Mouse (Mus musculus): ENCODE data around the gene Mtmr10. TPM values are rescaled to one million over a fixed set of nuclear protein-coding genes. Genes with fewer than 3 reads are reported as not detected.

Mtmr10 gene
- polyA plus RNA-seq, 1 experiment from 2014 or later, result 5.8 TPM

DNA sequence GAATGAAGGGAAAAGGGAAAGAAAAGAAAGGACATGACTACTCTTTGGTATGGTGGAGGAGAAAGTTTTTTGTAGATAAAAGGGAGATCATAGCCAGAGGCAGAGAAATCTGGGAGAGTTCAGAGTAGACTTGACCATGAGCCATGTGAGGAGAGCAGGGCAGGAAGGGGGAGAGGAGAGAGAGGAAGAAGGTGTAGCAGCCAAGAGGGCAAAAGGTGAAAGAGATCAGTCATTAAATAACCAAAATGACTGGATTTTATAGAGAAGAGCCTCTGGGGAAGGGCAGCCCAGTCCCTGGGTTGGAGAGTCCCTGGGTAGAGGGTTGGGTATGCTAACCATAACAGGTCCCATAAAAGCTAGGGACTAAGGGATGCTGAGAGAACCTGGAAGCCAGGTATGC is 887 bp upstream of the Mtmr10 start:
- no peak overlapping the region for H3K27ac ChIP-seq (ENCODE audit: low read length)
- H3K9ac ChIP-seq (ENCODE audit: low read depth, low read length), result no peak overlapping the region
- no peak for ATAC-seq
- H3K4me3 ChIP-seq (ENCODE audit: low read length), result no peak overlapping the region; the same call in 1 of the 2 replicates
- H3K4me2 ChIP-seq (ENCODE audit: low read depth, low read length), result peak overlapping the region; percentile 69
- no peaks in the 10 kb centered on the region for H3K36me3 ChIP-seq (ENCODE audit: control insufficient read depth, insufficient read depth, low read length)
- no peaks in the 10 kb centered on the region for H3K9me3 ChIP-seq (ENCODE audit: control insufficient read depth, low read length)
- no peaks in the 10 kb centered on the region for H3K4me1 ChIP-seq (ENCODE audit: control insufficient read depth, insufficient read depth, low read length)
- H3K27me3 ChIP-seq (replicated peaks; ENCODE audit: control insufficient read depth, insufficient read depth, low read length), result no peaks in the 10 kb centered on the region

DNA sequence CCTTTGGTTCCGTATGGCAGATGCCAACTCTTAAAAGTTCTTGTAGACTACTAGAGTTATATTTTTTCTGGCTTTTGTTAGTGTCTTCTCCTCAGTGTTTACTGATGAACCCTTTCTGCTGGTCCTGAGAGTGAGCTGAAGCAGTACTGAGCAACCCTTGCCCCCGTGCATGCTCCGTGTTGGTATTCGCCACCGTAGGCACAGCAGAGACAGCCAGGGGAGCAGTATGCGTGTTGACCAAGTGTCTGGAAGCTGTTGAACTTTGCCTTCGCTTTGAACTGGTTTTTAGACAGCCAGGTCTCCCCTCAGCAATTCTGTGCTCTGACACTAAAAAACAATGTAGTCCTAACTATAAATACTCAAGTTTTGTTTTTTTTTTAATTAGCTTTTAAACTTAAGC is 2.0 kb downstream of the Mtmr10 start:
- no peak overlapping the region for H3K4me3 ChIP-seq (ENCODE audit: low read length)
- H3K9ac ChIP-seq (ENCODE audit: low read depth, low read length), result no peak overlapping the region
- H3K27ac ChIP-seq (ENCODE audit: low read length), result no peak overlapping the region
- 87% methylated on average over 7 of the region's 7 CpGs for WGBS
- no peaks in the 10 kb centered on the region for H3K9me3 ChIP-seq (ENCODE audit: control insufficient read depth, low read length)
- H3K27me3 ChIP-seq (replicated peaks; ENCODE audit: control insufficient read depth, insufficient read depth, low read length), result no peaks in the 10 kb centered on the region
- no peak overlapping the region for H3K4me2 ChIP-seq (ENCODE audit: low read depth, low read length)
- ATAC-seq, result no peak
- H3K36me3 ChIP-seq (ENCODE audit: control insufficient read depth, insufficient read depth, low read length), result no peaks in the 10 kb centered on the region; the same call in 1 of the 2 replicates
- no peaks in the 10 kb centered on the region for H3K4me1 ChIP-seq (ENCODE audit: control insufficient read depth, insufficient read depth, low read length)

DNA sequence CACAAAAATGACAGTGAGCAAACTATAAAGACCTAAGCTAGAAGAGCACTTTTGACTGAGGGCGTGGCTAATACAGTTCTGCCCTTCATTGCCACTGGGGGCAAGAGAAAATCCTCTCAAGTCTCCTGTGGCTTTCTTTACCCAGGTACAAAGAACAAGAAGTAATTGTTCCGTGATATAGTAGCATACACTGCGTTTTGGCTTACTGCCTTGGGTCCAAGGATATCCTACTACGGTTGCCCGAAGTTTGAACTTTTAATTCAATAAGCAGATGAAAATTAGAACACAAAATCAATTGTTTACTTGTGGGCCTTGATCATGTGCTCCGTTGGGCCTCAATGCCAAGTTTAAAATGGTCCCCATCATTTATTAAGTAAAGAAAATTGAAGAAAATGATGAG is 3.0 kb downstream of the Mtmr10 start:
- Histone ChIP-seq H3K9ac (ENCODE audit: low read depth, low read length) (no peak overlapping the region), H3K36me3 (ENCODE audit: control insufficient read depth, insufficient read depth, low read length) (no peaks in the 10 kb centered on the region; the same call in 1 of the 2 replicates), H3K9me3 (ENCODE audit: control insufficient read depth, low read length) (no peaks in the 10 kb centered on the region), H3K4me1 (ENCODE audit: control insufficient read depth, insufficient read depth, low read length) (no peaks in the 10 kb centered on the region), H3K4me3 (ENCODE audit: low read length) (no peak overlapping the region), H3K27me3 (replicated peaks; ENCODE audit: control insufficient read depth, insufficient read depth, low read length) (no peaks in the 10 kb centered on the region), H3K27ac (ENCODE audit: low read length) (no peak overlapping the region), H3K4me2 (ENCODE audit: low read depth, low read length) (no peak overlapping the region)
- WGBS, result 86% methylated on average over 6 of the region's 6 CpGs
- ATAC-seq, result no peak

DNA sequence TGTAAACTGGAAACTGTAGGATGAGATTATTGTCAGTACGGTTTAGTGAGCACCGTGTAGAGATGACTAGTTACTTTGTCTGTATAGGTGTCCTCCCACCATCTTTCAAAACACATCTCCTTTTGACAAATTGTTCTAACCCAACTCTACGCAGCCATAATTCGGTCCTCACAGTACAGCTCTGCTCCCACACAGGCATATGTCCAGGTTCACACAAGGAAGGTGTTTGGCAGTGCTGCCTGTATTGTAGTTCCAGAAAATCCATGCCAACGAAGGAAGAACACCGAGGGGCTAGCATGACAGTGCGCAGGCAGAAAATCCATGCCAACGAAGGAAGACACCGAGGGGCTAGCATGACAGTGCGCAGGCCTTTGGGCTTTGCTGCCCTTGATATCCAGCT is 4.3 kb downstream of the Mtmr10 start:
- Histone ChIP-seq H3K4me3 (ENCODE audit: low read length) (no peak overlapping the region), H3K27ac (ENCODE audit: low read length) (no peak overlapping the region), H3K9ac (ENCODE audit: low read depth, low read length) (no peak overlapping the region), H3K27me3 (replicated peaks; ENCODE audit: control insufficient read depth, insufficient read depth, low read length) (no peaks in the 10 kb centered on the region), H3K36me3 (ENCODE audit: control insufficient read depth, insufficient read depth, low read length) (no peaks in the 10 kb centered on the region; the same call in 1 of the 2 replicates), H3K4me1 (ENCODE audit: control insufficient read depth, insufficient read depth, low read length) (no peaks in the 10 kb centered on the region), H3K4me2 (ENCODE audit: low read depth, low read length) (no peak overlapping the region), H3K9me3 (ENCODE audit: control insufficient read depth, low read length) (no peaks in the 10 kb centered on the region)
- no peak for ATAC-seq
- 91% methylated on average over 10 of the region's 10 CpGs for WGBS

DNA sequence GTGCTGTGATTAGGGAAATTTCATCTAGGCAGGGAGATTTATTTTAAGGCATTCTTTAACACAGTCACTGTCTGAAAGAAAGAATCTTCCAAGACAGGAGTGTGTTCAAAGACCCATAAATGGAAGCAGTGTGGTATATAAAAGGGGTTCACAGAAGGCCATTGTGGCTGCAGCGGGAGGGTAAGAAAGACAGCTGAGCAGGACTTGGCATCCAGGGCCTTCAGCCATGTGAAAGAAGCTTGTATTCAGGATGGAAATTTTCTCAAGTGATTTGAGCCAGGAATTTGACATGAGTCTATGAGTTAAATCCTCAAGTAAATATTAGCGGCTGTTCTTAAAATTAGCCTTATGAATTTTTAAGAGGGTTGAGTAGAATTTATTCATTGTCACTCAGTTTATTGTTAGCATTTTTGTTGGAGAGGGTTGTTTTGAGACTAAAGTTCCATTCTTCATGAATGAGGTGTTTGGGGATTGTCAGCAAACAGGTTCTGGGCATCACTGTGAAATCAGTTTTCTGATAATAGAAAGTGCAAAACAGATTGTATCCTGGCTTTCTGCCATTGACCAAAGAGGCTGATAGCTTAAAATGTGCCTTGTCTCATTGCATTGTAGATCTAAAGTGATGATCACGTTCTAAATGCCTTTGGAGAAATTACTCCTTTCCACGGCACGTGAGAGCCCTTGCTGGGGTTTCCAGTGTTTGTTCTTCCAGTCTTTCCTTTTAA is 9.0 kb downstream of the Mtmr10 start:
- no peak overlapping the region for H3K4me2 ChIP-seq (ENCODE audit: low read depth, low read length)
- H3K4me3 ChIP-seq (ENCODE audit: low read length), result no peak overlapping the region
- H3K27ac ChIP-seq (ENCODE audit: low read length), result no peak overlapping the region
- WGBS, result 51% methylated on average over 5 of the region's 5 CpGs
- H3K9ac ChIP-seq (ENCODE audit: low read depth, low read length), result no peak overlapping the region
- ATAC-seq, result no peak
- H3K36me3 ChIP-seq (ENCODE audit: control insufficient read depth, insufficient read depth, low read length), result no peaks in the 10 kb centered on the region; the same call in 1 of the 2 replicates
- no peaks in the 10 kb centered on the region for H3K9me3 ChIP-seq (ENCODE audit: control insufficient read depth, low read length)
- H3K4me1 ChIP-seq (ENCODE audit: control insufficient read depth, insufficient read depth, low read length), result no peaks in the 10 kb centered on the region
- no peaks in the 10 kb centered on the region for H3K27me3 ChIP-seq (replicated peaks; ENCODE audit: control insufficient read depth, insufficient read depth, low read length)

DNA sequence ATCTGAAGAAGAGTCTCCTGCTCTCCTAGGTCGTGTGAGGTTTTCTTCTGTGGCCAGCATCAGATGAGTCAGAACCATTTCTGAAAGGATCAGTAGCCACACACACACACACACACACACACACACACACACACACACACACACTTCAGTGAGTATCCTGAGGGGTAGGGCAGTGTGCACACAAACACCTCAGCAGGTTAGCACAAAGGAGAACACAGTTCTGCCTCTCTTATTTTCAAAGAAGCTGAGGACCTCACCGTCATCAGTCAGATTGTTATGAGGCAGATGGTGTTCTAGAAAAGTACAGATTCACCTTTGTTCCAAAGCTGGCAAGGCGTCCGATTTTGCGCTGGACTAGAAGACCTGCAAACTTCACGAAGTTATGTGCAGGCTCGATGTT is 22.8 kb downstream of the Mtmr10 start:
- peaks cover 5% of the 10 kb centered on the region; the same call in 1 of the 2 replicates for H3K36me3 ChIP-seq (ENCODE audit: control insufficient read depth, insufficient read depth, low read length)
- H3K9me3 ChIP-seq (ENCODE audit: control insufficient read depth, low read length), result no peaks in the 10 kb centered on the region
- H3K9ac ChIP-seq (ENCODE audit: low read depth, low read length), result no peak overlapping the region
- H3K4me2 ChIP-seq (ENCODE audit: low read depth, low read length), result no peak overlapping the region
- no peak for ATAC-seq
- no peaks in the 10 kb centered on the region for H3K4me1 ChIP-seq (ENCODE audit: control insufficient read depth, insufficient read depth, low read length)
- 79% methylated on average over 7 of the region's 7 CpGs for WGBS
- H3K27ac ChIP-seq (ENCODE audit: low read length), result no peak overlapping the region
- H3K27me3 ChIP-seq (replicated peaks; ENCODE audit: control insufficient read depth, insufficient read depth, low read length), result no peaks in the 10 kb centered on the region
- no peak overlapping the region for H3K4me3 ChIP-seq (ENCODE audit: low read length)

DNA sequence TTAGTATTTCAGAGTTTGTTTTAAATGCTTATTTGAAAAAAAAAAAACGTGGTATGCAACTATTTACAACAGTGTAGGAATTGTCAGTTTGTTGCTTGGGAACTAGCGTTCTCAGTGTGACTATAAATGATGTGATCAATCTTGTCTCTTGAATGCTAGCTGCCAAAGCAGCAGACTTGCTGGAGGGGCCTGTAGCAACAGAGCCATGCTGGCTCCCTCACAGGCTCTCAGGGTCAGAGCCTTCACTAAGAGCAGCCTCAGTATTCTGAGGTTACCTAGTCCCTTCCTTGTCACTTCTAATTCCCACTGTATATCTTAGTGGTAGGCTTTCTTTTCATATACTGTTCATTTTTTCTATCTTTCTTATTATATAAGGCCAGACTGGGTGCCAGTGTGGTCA is 23.3 kb downstream of the Mtmr10 start:
- H3K27me3 ChIP-seq (replicated peaks; ENCODE audit: control insufficient read depth, insufficient read depth, low read length), result no peaks in the 10 kb centered on the region
- no peaks in the 10 kb centered on the region for H3K4me1 ChIP-seq (ENCODE audit: control insufficient read depth, insufficient read depth, low read length)
- no peak overlapping the region for H3K9ac ChIP-seq (ENCODE audit: low read depth, low read length)
- H3K4me3 ChIP-seq (ENCODE audit: low read length), result no peak overlapping the region
- no peak overlapping the region for H3K4me2 ChIP-seq (ENCODE audit: low read depth, low read length)
- no peak overlapping the region for H3K27ac ChIP-seq (ENCODE audit: low read length)
- WGBS, result 55% methylated on average over 2 of the region's 2 CpGs
- H3K36me3 ChIP-seq (ENCODE audit: control insufficient read depth, insufficient read depth, low read length), result peaks cover 5% of the 10 kb centered on the region; the same call in 1 of the 2 replicates
- H3K9me3 ChIP-seq (ENCODE audit: control insufficient read depth, low read length), result no peaks in the 10 kb centered on the region
- ATAC-seq, result no peak

DNA sequence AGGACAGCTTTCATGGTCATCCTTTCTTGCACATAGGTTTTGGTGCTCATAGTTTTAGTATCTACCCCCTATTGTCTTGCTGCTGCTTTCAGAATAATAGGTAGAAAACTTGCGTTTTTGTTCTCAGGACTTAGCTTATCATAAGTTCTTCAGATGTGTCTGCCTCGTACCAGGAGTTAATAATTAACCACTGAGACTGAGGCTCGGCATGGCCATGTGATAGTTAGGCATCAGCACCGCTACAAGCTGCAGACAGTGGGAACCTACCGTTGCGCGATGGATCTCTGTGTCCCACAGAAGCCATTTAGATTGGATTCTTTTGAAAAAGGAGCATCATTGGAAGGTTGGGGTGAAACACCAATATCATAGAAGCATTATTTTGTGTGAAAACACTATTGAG is 25.4 kb downstream of the Mtmr10 start:
- H3K27me3 ChIP-seq (replicated peaks; ENCODE audit: control insufficient read depth, insufficient read depth, low read length), result no peaks in the 10 kb centered on the region
- H3K36me3 ChIP-seq (ENCODE audit: control insufficient read depth, insufficient read depth, low read length), result peaks cover 5% of the 10 kb centered on the region; the same call in 1 of the 2 replicates
- no peak overlapping the region for H3K4me3 ChIP-seq (ENCODE audit: low read length)
- H3K27ac ChIP-seq (ENCODE audit: low read length), result no peak overlapping the region
- no peak overlapping the region for H3K9ac ChIP-seq (ENCODE audit: low read depth, low read length)
- no peaks in the 10 kb centered on the region for H3K9me3 ChIP-seq (ENCODE audit: control insufficient read depth, low read length)
- peak; percentile 93 for ATAC-seq
- WGBS, result 63% methylated on average over 7 of the region's 7 CpGs
- H3K4me2 ChIP-seq (ENCODE audit: low read depth, low read length), result no peak overlapping the region
- H3K4me1 ChIP-seq (ENCODE audit: control insufficient read depth, insufficient read depth, low read length), result no peaks in the 10 kb centered on the region

DNA sequence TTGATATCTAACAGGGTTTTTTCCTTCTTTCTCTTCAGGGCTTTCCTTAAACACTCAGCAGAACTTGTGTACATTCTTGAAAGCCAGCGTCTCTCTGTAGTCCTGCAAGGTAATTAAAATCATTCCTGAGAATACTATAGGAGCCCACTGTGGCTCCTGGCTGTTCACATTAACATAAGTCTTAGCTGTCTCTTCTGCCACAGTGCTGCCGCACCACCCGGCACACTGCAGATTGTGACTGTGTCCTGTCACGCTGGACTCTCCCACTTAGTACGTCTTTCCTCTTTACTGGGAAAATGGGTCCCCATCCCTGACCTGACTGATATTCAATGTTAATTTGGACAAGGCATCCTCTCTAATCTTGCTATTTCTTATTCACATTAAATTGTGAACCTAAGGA is 33.7 kb downstream of the Mtmr10 start:
- Histone ChIP-seq H3K9ac (ENCODE audit: low read depth, low read length) (no peak overlapping the region), H3K27ac (ENCODE audit: low read length) (no peak overlapping the region), H3K4me2 (ENCODE audit: low read depth, low read length) (no peak overlapping the region), H3K27me3 (replicated peaks; ENCODE audit: control insufficient read depth, insufficient read depth, low read length) (no peaks in the 10 kb centered on the region), H3K4me1 (ENCODE audit: control insufficient read depth, insufficient read depth, low read length) (no peaks in the 10 kb centered on the region), H3K4me3 (ENCODE audit: low read length) (no peak overlapping the region), H3K36me3 (ENCODE audit: control insufficient read depth, insufficient read depth, low read length) (no peaks in the 10 kb centered on the region), H3K9me3 (ENCODE audit: control insufficient read depth, low read length) (no peaks in the 10 kb centered on the region)
- WGBS, result 85% methylated on average over 5 of the region's 5 CpGs
- no peak for ATAC-seq

DNA sequence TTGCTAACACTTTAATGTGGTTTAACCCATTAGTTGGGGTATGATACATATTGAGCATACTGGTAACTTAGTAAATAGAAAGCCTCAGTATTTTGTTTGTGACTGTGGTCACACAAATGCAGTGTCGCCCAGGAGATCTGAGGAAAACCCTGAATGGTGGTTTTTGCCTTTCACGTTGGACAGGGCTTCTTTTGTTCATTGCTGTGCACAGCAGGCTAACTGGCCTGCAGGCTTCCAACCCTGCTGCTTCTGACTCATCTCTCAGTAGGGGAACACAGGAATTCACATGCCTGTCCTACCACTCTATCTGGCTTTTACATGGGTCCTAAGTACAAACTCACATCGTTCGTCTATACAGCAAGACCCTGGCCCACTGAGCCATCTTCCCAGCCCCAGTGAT is 34.2 kb downstream of the Mtmr10 start:
- no peaks in the 10 kb centered on the region for H3K4me1 ChIP-seq (ENCODE audit: control insufficient read depth, insufficient read depth, low read length)
- 77% methylated on average over 4 of the region's 4 CpGs for WGBS
- no peak for ATAC-seq

More for the DNA sequence above, 34.2 kb downstream of the Mtmr10 start:
- Histone ChIP-seq H3K27ac (ENCODE audit: low read length) (no peak overlapping the region), H3K4me2 (ENCODE audit: low read depth, low read length) (no peak overlapping the region), H3K9me3 (ENCODE audit: control insufficient read depth, low read length) (no peaks in the 10 kb centered on the region), H3K27me3 (replicated peaks; ENCODE audit: control insufficient read depth, insufficient read depth, low read length) (no peaks in the 10 kb centered on the region), H3K9ac (ENCODE audit: low read depth, low read length) (no peak overlapping the region), H3K4me3 (ENCODE audit: low read length) (no peak overlapping the region), H3K36me3 (ENCODE audit: control insufficient read depth, insufficient read depth, low read length) (no peaks in the 10 kb centered on the region)

All from intestine, embryonic 16.5 days (tissue).